Mouse (Mus musculus) left cerebral cortex, postnatal 36 days (tissue): ENCODE results near the gene Cdhr2. TPM values are rescaled to one million over a fixed set of nuclear protein-coding genes. Genes with fewer than 3 reads are reported as not detected.

Experiments used
- DNase-seq, 2 experiments: peaks; one replicate each; pipeline ENCODE4 v3.0.0; 2021 to 2022; ENCODE audit warnings: low spot score in 2 of 2, mixed read lengths in 1 of 2
- intact Hi-C: fragments of 180-260 bp; cut with DNase I; formaldehyde crosslinking; loops from one replicate; pipeline ENCODE4 v1.15.1; 2025
- total RNA-seq, 2 experiments: library from RNA; stranded (reverse); gene quantifications; 2 replicates each; pipeline ENCODE4 v1.2.3; 2021

The Cdhr2 gene
- under 1 TPM; 0.27 TPM for total RNA-seq

GRCm38 (mm10) chr13:54701243-54701642 is at the start of gene Cdhr2:
Gene Cdhr2 (plus strand): TSS chr13:54701461.
- no peak for DNase-seq
- intact Hi-C loops: no loop called here

DNA sequence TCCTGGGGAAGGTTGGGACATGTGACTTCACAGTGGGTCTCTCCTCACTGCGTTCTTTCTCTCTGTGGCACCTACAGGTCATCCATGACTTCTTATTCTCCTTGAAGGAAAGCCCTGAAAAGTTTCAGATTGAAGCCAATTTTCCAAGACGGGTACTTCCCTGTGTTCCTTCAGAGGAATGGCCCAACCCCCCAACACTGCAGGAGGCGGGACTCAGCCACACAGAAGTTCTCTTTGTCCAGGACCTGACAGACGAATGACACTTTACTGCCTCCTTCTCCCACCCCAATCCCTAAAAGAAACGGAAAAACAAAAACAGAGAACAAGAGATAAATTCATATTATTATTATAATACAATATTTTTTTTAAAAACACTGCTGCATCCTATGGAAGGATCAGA is 40.4 kb upstream of the Cdhr2 start:
- intact Hi-C loops: no loop called here
- DNase-seq: no peak

GRCm38 (mm10) chr13:54661358-54661757 is 39.9 kb upstream of the Cdhr2 start:
- intact Hi-C loops: no loop called here
- DNase-seq: no peak

DNA sequence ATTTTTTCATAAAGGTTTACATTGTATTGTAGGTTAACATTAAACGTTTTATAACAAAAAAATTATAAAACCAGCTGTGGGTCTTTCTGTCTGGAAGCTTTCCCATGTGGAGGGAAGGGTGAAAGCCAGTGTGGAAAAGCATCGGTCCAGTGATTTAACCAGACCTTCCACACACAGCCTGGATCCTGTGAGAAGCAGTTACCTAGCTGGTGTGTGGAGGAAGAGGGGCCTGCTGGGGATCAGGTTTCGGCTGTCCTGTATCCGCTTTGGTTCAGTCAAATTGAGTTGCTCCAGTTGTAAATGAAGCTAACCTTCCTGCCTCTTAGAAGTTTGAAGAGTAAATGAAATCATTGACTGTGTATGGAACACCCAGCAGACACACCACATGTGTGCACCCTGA is 37.3 kb upstream of the Cdhr2 start:
- intact Hi-C loops: no loop called here
- DNase-seq: no peak

- intact Hi-C loops: no loop called here
- no peak for DNase-seq
Measured at GRCm38 (mm10) chr13:54664509-54664908, 36.8 kb upstream of the Cdhr2 start.

DNA sequence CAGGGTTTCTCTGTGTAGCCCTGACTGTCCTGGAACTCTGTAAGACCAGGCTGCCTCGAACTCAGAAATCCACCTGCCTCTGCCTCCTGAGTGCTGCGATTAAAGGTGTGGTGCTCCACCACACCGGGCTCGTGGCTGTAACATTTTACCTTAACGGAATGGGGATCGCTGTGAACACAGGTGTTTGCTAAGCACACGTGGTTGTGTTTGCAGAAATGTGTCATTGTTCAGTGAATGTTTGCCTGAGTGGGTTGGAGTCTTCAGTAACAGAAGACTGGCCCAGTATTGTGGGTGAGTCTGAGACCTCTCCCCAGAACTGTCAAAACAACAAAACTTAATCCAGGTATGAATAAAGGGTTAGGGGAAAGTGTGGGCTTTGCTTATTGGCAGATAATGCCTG is 36.2 kb upstream of the Cdhr2 start:
- DNase-seq: no peak
- intact Hi-C loops: no loop called here

DNA sequence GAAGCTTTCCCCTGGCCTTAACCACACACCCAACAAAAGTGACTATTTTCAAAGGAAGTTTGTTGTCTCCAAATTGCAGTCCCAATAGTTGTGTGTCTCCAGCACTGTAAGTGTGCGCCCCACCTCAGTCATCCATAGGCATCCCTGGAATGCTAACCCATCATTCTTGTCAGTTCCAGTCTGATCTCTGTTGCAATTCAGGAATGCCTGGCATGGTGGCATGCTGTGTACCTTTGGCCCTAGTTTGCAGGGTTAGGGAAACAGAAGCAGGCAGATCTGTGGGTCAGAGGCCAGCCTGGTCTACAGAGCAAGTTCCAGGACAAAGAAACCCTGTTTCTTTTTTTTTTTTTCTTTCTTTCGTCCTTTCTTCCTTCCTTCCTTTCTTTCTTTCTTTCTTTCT is 30.8 kb upstream of the Cdhr2 start:
- intact Hi-C loops: no loop called here
- DNase-seq: no peak

DNA sequence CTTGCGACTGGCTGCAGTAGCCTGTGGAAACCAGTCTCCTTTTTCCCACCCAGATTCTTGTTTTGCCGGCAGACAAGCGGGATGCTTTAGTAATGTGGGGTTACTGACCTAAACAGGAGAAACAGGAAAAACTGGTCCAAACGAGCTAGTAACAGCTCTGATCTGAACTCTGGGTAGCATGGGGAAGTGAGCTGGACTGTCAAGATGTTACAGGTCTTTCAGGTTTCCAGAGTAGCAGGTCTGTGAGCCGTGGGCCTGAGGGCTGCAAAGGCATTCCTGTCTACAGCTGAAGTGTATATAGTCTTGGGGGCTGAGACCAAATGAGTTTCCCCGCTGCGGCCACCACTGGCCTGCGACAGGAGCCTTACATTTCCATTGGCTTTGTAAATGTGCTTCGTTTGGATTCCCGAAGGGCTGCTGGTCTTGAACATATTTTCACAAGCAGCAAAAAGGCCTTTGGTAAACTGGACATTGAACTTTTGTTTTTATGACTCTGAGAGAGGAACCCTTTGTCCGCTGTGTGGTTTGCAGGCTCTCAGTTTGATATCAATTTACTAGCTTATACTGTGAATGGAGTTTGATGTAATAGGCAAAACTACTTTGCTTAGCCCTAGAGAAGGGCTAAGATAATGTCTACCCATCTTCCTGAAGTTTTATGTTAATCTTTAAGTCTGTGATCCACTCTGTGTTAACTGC is 25.2 kb upstream of the Cdhr2 start:
- intact Hi-C loops: no loop called here
- DNase-seq: no peak

DNA sequence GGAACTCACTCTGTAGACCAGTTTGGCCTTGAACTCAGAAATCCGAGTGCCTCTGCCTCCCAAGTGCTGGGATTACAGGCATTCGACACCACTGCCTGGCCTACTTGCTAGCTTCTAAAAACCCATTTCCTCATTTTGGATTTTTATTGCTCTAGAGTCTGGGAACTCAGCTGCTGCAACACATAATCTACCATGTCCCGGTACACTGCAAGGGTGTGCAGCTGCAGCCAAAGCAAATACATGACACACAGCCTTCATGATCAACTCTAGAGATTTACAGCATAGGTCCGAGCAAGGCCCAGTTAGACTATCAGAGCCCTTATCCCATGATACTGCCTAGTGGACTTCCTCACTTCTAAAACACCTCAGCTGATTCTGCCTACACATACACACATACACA is 23.0 kb upstream of the Cdhr2 start:
- intact Hi-C loops: no loop called here
- DNase-seq: no peak

- DNase-seq: no peak
- intact Hi-C loops: no loop called here
Measured at GRCm38 (mm10) chr13:54680184-54680853, 20.9 kb upstream of the Cdhr2 start.

DNA sequence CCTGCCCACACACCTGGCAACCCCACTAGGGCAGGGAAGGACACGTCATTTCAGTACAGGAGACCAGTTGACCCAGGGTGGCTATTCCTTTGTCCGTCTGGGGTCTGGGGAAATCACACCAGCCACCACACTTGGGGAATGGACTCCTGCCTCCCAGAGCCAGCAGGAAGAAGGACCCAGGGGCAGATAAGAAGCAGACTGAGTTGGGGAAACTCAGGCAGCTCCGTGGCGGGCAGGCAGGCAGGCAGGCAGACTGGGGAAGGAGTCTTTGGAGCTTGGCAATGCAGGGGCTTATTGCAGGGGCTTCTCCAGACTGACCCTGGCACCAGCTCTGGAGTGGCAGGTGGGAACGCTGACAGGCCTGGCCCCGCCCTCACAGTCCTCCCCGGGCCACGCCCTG is 20.0 kb upstream of the Cdhr2 start:
- DNase-seq: no peak
- intact Hi-C loops: no loop called here

DNA sequence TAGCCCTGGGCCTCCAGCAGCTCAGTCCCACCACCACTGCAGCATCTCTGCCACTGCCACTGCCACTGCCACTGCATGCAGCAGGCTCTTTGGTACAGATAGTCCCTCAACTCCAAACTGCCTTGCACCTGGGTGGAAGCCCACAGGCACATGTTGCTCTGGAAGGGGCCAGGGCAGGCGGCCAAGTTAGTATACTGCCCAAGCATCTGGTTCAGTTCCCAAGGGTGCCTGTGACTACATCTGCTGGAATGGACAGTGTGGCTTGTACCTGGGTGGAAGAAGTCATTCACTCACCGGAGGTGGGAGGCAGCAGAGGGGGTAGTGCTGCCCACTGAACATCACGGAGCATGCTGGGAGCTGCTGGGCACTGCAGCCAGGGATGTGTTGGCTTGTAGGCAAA is 18.0 kb upstream of the Cdhr2 start:
- no peak for DNase-seq

DNA sequence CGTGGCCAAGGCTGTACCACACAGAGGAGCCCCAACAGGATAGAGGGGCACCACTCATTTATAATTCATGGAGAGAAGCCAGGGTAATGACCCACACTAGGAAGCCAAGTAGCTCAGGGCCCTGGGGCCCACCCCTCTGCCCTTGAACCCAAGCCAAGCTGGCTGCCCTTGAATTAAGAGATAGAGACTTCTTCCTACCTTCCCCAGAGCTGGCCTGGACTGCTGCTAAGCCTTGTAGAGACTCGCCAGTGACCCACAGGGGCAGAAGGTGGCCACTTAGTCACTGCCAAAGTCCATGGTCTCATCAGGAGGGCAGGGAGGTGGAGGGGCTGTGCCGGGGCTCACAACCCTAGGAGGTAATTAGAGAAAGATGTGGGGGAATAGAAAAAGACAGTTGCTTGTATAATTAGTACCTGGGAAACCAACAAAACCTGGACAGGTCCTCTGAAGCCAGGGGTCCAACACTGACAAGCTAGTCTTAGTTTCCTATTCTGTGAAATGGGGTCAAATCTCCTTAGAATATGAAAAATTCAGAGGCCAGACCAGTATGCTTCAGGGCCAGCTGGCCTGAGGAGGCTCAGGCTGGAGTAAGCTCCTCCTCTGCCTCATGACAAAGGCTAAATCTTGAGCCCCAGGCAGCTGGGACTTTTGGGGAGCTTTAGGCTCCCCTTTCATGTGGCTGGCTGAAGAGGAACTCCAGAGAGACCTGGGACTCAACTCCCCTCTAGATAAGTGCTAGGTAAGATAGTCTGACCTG is 16.9 kb upstream of the Cdhr2 start:
- no peak for DNase-seq

More for the DNA sequence above, 18.0 kb upstream of the Cdhr2 start:
- intact Hi-C loops: no loop called here

GRCm38 (mm10) chr13:54685174-54685573 is 16.1 kb upstream of the Cdhr2 start:
- intact Hi-C loops: no loop called here
- no peak for DNase-seq

More for the DNA sequence above, 16.9 kb upstream of the Cdhr2 start:
- intact Hi-C loops: no loop called here

DNA sequence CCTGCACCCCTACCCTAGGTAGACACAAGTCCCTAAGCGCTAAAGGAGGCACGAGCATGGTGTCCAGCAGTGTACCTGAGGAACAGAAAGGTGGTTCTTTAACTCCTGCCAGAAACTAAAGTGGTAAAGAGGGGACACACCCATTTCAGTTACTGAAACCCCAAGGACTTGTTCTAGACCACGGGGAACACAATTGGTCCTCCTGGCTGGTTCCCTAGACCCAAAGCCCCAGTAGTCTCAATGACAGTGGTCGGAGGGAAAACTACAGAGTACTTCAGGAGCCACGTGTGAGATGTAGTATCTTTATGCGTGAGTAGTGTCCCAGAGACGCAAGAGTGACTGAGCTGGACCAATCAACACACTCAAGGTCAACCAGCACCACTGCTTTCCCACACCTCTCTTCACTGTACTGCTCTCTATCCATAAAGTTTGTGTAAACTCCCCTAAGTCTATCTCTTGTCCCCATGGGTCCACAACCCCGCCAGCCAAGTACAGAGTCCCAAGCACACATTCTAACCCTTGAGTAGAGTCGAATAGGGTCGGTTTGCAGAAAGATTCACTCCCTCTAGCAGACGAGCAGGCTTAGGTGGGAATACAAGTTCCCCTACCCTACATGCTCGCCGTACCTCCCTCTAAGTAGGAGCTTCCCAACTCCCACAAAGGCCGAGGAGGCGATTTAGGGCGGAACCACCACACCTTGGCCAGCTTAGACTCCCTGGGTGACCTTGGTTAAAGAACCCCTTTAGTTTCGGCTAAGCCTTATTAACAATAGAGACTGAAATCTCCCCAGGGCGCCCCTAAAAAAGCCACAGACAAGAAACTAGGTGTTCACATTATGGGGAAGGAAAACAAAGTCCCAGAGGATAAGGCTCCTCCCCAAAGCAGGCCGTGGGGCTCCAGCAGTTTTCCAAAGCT is 14.9 kb upstream of the Cdhr2 start:
- no peak for DNase-seq
- intact Hi-C loops: no loop called here

DNA sequence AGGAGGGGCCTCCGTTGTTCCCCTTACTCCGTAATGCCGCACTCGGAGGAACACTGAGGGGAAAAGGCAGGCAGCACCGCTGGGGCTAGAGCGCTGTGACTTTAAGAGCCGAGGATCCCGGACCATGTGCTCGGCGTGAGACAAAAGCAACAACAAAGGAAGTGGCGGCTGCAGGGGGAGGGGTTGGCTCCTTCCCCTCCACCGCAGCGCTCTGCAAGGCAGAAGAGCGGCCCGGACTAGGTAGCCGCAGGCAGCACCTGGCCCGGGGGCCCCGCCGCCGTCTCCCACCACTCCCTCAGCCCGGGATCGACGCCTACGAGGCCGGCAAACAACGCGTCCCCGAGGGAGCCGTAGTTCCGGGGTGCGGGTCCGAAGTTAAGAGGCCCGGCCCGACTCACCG is 14.2 kb upstream of the Cdhr2 start:
- intact Hi-C loops: no loop called here
- peak; percentile 69 to 73 for DNase-seq

GRCm38 (mm10) chr13:54687575-54688424 is 13.5 kb upstream of the Cdhr2 start:
- DNase-seq: peak; percentile 96 to 97
- intact Hi-C loops: no loop called here

GRCm38 (mm10) chr13:54690151-54690740 is 11.0 kb upstream of the Cdhr2 start:
- no peak for DNase-seq
- intact Hi-C loops: no loop called here

- intact Hi-C loops: no loop called here
- DNase-seq: no peak
Measured at GRCm38 (mm10) chr13:54691737-54692136, 9.5 kb upstream of the Cdhr2 start.
